Mouse (Mus musculus): ENCODE data around the gene Psma5.

Psma5 gene

GRCm38 (mm10) chr3:108304747-108305146, 48.0 kb downstream of the Psma5 start:
- no peak for DNase-seq (ENCODE audit: low spot score in 2 of 2)

- DNase-seq (ENCODE audit: low spot score in 2 of 2), result no peak
Measured at GRCm38 (mm10) chr3:108306387-108306786, 49.7 kb downstream of the Psma5 start.

- no peak for DNase-seq (ENCODE audit: low spot score in 2 of 2)
Measured at GRCm38 (mm10) chr3:108307485-108307884, 50.8 kb downstream of the Psma5 start.

- DNase-seq (ENCODE audit: low spot score in 2 of 2), result no peak
Measured at GRCm38 (mm10) chr3:108310921-108311341, 54.2 kb downstream of the Psma5 start.

- no peak for DNase-seq (ENCODE audit: low spot score in 2 of 2)
Measured at GRCm38 (mm10) chr3:108311688-108312087, 55.0 kb downstream of the Psma5 start.

- no peak for DNase-seq (ENCODE audit: low spot score in 2 of 2)
Measured at GRCm38 (mm10) chr3:108312414-108312813, 55.7 kb downstream of the Psma5 start.

- no peak for DNase-seq (ENCODE audit: low spot score in 2 of 2)
Measured at GRCm38 (mm10) chr3:108313138-108313537, 56.4 kb downstream of the Psma5 start.

GRCm38 (mm10) chr3:108314038-108314675, 57.4 kb downstream of the Psma5 start:
- DNase-seq (ENCODE audit: low spot score in 2 of 2), result no peak

- DNase-seq (ENCODE audit: low spot score in 2 of 2), result no peak
Measured at GRCm38 (mm10) chr3:108318517-108318916, 61.8 kb downstream of the Psma5 start.

- DNase-seq (ENCODE audit: low spot score in 2 of 2), result no peak
Measured at GRCm38 (mm10) chr3:108321671-108322070, 64.9 kb downstream of the Psma5 start.

- no peak for DNase-seq (ENCODE audit: low spot score in 2 of 2)
Measured at GRCm38 (mm10) chr3:108322136-108322535, 65.4 kb downstream of the Psma5 start.

- no peak for DNase-seq (ENCODE audit: low spot score in 2 of 2)
Measured at GRCm38 (mm10) chr3:108322962-108323361, 66.2 kb downstream of the Psma5 start.

- no peak for DNase-seq (ENCODE audit: low spot score in 2 of 2)
Measured at GRCm38 (mm10) chr3:108324837-108325236, 68.1 kb downstream of the Psma5 start.

GRCm38 (mm10) chr3:108325521-108325920, 68.8 kb downstream of the Psma5 start:
- no peak for DNase-seq (ENCODE audit: low spot score in 2 of 2)

GRCm38 (mm10) chr3:108327275-108327674, 70.5 kb downstream of the Psma5 start:
- no peak for DNase-seq (ENCODE audit: low spot score in 2 of 2)

- no peak for DNase-seq (ENCODE audit: low spot score in 2 of 2)
Measured at GRCm38 (mm10) chr3:108327916-108328315, 71.2 kb downstream of the Psma5 start.

- DNase-seq (ENCODE audit: low spot score in 2 of 2), result no peak
Measured at GRCm38 (mm10) chr3:108328441-108328841, 71.7 kb downstream of the Psma5 start.

Data from natural killer cell, adult 2 months (primary cell).